Mouse (Mus musculus) liver, embryonic 15.5 days (tissue): ENCODE measurements around the gene Psmb7. TPM values are rescaled to one million over a fixed set of nuclear protein-coding genes. Genes with fewer than 3 reads are reported as not detected.

ENCODE experiments used
- ATAC-seq: fragments of 200-750 bp; cut with Nextera tagmentation; 2 replicates; pipeline ENCODE4 v1.8.0; 2017; ENCODE audit warnings: moderate number of reproducible peaks, mild to moderate bottlenecking, moderate library complexity; ENCODE audit not compliant: insufficient read depth
- H3K27ac ChIP-seq: fragments of 300-500 bp; sonication (generic); replicated peaks from 2 replicates; pipeline ENCODE4 v1.5.1; 2015; ENCODE audit warnings: mild to moderate bottlenecking, inconsistent platforms
- H3K27me3 ChIP-seq: fragments of 300-500 bp; sonication (generic); 2 replicates; pipeline ENCODE4 v1.6.1; 2015; ENCODE audit warnings: mild to moderate bottlenecking, inconsistent platforms
- H3K36me3 ChIP-seq: fragments of 300-500 bp; sonication (generic); replicated peaks from 2 replicates; pipeline ENCODE4 v1.6.1; 2015; ENCODE audit warnings: moderate library complexity, mild to moderate bottlenecking, inconsistent platforms
- H3K4me1 ChIP-seq: fragments of 300-500 bp; sonication (generic); replicated peaks from 2 replicates; pipeline ENCODE4 v1.6.1; 2015; ENCODE audit warnings: inconsistent platforms
- H3K4me2 ChIP-seq: fragments of 300-500 bp; sonication (generic); 2 replicates; pipeline ENCODE4 v1.6.1; 2015; ENCODE audit warnings: moderate library complexity, mild to moderate bottlenecking, inconsistent platforms
- H3K4me3 ChIP-seq: fragments of 300-500 bp; sonication (generic); replicated peaks from 2 replicates; pipeline ENCODE4 v1.5.1; 2015; ENCODE audit warnings: mild to moderate bottlenecking, inconsistent platforms
- H3K9ac ChIP-seq: fragments of 300-500 bp; sonication (generic); 2 replicates; pipeline ENCODE4 v1.6.1; 2015; ENCODE audit warnings: moderate library complexity, mild to moderate bottlenecking, inconsistent platforms
- H3K9me3 ChIP-seq: fragments of 300-500 bp; sonication (generic); replicated peaks from 2 replicates; pipeline ENCODE4 v1.6.1; 2016; ENCODE audit warnings: inconsistent platforms
- WGBS: fragments of 180-500 bp; shearing (Covaris S2); methylation state at CpG from one replicate; pipeline ENCODE4 v1.1.7; 2015; ENCODE audit warnings: mixed read lengths; ENCODE audit not compliant: insufficient replicate concordance; 5-methylcytosine and 5-hydroxymethylcytosine counted together
- polyA plus RNA-seq: library from polyadenylated mRNA; unstranded; fragments of >200 nt; fragmentation: Nextera tagmentation; extraction: Ambion mirVana; gene quantifications from 2 replicates; pipeline ENCODE4 v1.2.1, GENCODE M21; 2015

The Psmb7 gene
- polyA plus RNA-seq, 1 experiment from 2014 or later = 154 TPM

DNA sequence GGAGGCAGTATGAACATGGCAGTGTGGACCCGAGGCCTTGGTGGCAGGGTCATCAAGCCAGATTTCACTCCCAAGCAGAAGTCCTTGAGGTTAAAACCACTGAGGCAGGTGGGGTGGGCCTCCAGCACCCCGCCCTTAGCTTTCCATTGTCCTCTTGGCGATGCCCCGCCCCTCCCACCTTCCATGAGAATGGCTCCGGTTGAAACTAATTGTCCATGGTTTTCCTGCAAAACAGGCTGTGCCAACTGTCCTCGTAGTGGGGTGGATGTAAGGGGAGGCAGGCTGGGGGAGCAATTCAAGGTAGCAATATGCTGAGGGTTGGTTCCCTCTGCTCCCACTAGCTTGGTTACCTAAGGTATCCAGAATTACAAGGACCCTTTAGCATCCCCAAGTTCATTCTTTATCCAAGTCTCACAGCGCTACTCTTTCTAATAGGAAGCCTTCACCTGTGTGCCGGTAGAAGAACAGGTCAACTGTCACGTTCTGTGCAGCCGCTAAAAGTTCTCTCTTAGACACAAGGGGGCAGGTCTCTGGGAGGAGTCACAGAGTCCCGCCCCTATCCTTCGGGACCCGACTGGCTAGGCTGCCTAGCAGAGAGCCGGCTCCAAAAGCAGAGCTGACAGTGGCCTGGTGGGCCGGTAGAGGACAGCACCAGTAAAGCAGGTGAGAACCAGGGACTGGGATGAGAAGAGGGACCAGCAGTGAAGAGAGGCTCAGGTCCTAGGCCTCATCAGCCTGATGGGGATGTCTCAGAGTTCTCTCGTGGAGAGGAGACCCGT lies 25.1 kb upstream of the Psmb7 start:
- H3K36me3 ChIP-seq = no peaks in the 10 kb centered on the region
- no peak overlapping the region for H3K4me3 ChIP-seq
- no peaks in the 10 kb centered on the region for H3K9me3 ChIP-seq
- H3K27me3 ChIP-seq = peaks cover 38% of the 10 kb centered on the region
- H3K9ac ChIP-seq = no peak overlapping the region
- ATAC-seq = peak; percentile 47
- 16% methylated on average over 17 of the region's 17 CpGs for WGBS
- 0 out of 2 replicates have a peak, but pooled peaks cover 3% of the 10 kb centered on the region for H3K4me1 ChIP-seq
- H3K27ac ChIP-seq = no peak overlapping the region
- H3K4me2 ChIP-seq = no peak overlapping the region

DNA sequence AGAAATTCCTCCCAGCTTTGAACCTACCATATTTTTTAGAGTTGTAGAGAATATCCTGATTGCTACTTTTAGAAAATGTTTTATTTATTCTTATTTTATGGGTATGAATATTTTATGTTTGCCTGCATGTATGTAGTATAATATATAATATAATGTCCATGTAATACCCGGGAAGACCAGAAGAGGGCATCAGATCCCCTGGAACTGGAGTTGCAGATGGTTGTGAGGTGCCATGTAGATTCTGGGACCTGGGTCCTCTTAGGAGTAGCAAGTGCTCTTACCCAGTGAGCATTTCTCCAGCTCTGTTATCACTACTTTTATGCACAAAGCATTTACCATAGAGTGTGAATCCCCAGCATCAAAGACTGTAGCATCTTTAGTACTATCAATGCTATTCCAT lies 17.5 kb upstream of the Psmb7 start:
- no peak overlapping the region for H3K9ac ChIP-seq
- no peak overlapping the region for H3K4me2 ChIP-seq
- no peaks in the 10 kb centered on the region for H3K36me3 ChIP-seq
- H3K9me3 ChIP-seq = no peaks in the 10 kb centered on the region
- 0% methylated on average over 1 of the region's 1 CpGs for WGBS
- H3K4me3 ChIP-seq = no peak overlapping the region
- ATAC-seq = no peak
- 0 out of 2 replicates have a peak, but pooled peaks cover 7% of the 10 kb centered on the region for H3K4me1 ChIP-seq
- no peak overlapping the region for H3K27ac ChIP-seq
- H3K27me3 ChIP-seq = peaks cover 25% of the 10 kb centered on the region

DNA sequence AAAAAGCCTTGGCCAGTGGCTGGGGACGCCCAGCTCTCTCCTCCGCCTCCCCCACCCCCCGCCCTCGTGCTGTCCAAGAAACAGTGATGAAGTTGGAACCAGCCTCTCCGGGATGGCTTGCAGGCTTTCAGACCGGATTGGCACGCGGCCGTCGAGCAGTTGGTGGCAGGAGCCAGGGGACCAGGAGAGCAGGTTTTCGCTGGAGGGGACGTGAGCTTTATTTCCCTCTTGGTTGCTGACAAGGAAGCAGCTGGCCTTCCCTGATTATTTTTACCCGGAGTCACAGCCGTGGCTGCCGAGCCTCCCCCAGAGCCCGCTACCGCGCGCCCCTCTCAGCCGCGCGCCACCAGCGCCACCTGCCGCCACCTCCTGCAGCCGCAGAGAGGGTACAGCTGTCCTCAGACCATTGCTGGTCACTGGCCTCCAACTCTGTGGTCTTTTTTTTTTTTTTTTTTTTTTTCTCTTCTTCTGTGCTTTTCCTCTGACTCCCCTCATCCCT lies 14.5 kb upstream of the Psmb7 start:
- Histone ChIP-seq H3K27ac (no peak overlapping the region), H3K4me2 (peak overlapping the region; percentile 67)
- 0% methylated on average over 24 of the region's 25 CpGs for WGBS

DNA sequence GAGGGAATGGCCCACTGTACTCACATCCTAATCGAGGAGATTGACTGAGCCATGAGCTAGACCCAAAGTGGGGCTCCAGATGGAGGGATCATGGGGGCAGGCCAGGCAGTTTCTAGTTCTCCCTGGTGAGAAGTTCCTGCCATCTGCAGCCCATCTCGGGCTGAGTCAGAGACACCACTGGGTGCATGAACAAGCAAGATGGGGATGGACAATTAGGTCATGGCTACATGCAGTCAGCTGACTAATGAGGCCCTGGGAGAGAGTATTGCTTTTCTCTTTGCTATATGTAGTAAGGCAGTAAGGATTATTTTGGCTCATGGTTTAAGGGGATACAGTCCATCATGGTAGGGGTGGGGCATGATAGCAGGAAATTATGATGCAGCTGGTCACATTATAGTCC lies 9.8 kb upstream of the Psmb7 start:
- no peak for ATAC-seq
- no peak overlapping the region for H3K27ac ChIP-seq
- no peak overlapping the region for H3K4me2 ChIP-seq
- H3K4me1 ChIP-seq = 0 out of 2 replicates have a peak, but pooled peaks cover 7% of the 10 kb centered on the region
- 60% methylated on average over 2 of the region's 2 CpGs for WGBS
- no peaks in the 10 kb centered on the region for H3K9me3 ChIP-seq
- no peak overlapping the region for H3K9ac ChIP-seq
- no peak overlapping the region for H3K4me3 ChIP-seq
- H3K27me3 ChIP-seq = peaks cover 29% of the 10 kb centered on the region
- no peaks in the 10 kb centered on the region for H3K36me3 ChIP-seq

More for the DNA sequence above, 14.5 kb upstream of the Psmb7 start:
- no peak overlapping the region for H3K9ac ChIP-seq
- H3K4me1 ChIP-seq = 0 out of 2 replicates have a peak, but pooled peaks cover 7% of the 10 kb centered on the region
- H3K36me3 ChIP-seq = no peaks in the 10 kb centered on the region
- H3K27me3 ChIP-seq = peaks cover 28% of the 10 kb centered on the region
- peak; percentile 63 for ATAC-seq
- H3K9me3 ChIP-seq = no peaks in the 10 kb centered on the region
- peak overlapping the region; percentile 38 for H3K4me3 ChIP-seq

DNA sequence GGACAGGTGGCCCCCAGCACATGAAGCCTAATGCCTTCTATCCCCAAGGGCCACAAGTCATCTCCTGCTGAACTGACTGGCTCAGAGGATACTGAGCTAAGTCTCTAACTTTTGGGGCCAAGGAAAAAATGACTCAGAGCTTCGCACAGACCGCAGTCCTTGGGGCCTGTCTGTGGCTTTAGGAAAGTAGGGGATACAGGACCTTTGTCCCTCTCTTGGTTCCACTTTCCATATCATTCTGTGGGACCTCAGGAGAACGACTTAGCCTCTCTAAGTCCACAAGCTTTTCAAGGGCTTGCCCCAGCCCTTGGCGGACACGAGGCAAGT lies 9.4 kb upstream of the Psmb7 start:
- WGBS = 77% methylated on average over 5 of the region's 5 CpGs
- no peak overlapping the region for H3K27ac ChIP-seq
- H3K9ac ChIP-seq = no peak overlapping the region
- H3K4me1 ChIP-seq = 0 out of 2 replicates have a peak, but pooled peaks cover 5% of the 10 kb centered on the region
- no peak overlapping the region for H3K4me3 ChIP-seq
- no peak overlapping the region for H3K4me2 ChIP-seq
- H3K9me3 ChIP-seq = no peaks in the 10 kb centered on the region
- H3K36me3 ChIP-seq = no peaks in the 10 kb centered on the region
- peaks cover 29% of the 10 kb centered on the region for H3K27me3 ChIP-seq
- no peak for ATAC-seq

DNA sequence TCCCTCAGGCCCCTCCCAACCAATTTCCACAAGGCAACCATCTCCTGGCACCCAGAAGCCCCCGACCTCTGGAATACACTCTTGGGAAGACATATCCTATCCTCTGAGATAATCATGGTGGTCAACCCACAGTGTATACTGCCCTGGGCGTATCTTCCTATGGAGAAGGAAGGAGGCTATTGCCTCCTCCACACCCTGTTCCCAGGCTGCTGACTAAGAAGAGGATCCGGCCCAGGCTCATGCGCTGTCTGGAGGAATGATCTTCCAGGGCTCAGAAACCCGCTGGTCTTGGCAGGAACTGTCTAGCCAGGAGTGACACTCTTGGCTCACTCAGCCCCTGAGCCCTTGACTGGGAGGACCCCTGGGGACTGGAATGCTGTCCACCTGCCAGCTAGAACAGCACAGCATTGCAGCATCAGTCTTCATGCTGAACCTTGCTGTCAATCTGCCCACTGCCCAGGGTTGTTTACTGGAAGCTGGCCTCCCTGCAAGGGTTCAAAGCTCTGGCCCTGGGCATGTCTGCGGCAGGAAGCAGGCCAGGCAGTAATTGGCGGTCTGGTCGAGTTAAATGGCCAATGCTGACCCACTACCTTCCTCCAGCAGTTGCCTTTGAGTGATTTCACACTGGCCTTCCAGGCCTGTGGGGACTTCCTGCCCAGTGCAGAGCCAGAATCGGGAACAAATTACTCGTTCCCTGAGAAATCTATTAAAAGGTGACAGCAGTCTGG lies 8.8 kb upstream of the Psmb7 start:
- no peak overlapping the region for H3K27ac ChIP-seq
- no peaks in the 10 kb centered on the region for H3K4me1 ChIP-seq
- H3K4me2 ChIP-seq = no peak overlapping the region
- no peak for ATAC-seq
- no peak overlapping the region for H3K9ac ChIP-seq
- H3K36me3 ChIP-seq = no peaks in the 10 kb centered on the region
- H3K9me3 ChIP-seq = no peaks in the 10 kb centered on the region
- peaks cover 23% of the 10 kb centered on the region for H3K27me3 ChIP-seq
- WGBS = 53% methylated on average over 10 of the region's 10 CpGs
- H3K4me3 ChIP-seq = no peak overlapping the region

DNA sequence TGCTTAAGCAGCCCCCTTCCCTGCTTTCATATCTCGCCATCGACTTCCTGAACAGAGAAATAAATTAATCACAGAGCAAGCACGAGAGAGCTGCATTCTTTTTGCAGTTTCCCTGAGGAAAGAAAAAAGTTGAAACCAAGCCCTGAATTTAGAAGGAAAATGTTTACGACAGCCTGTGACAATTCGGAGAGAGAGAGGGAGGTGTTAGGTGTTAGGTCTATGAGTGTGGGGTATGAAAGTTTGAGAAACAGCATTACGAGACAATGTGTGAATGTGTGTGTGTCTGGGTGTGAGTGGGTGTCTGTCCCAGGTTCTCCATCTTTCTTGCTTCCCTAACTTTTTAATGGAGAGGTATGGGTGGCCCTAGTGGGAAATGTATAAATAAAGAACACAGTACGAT lies 8.2 kb upstream of the Psmb7 start:
- Histone ChIP-seq H3K36me3 (no peaks in the 10 kb centered on the region), H3K9me3 (no peaks in the 10 kb centered on the region), H3K9ac (no peak overlapping the region), H3K4me1 (no peaks in the 10 kb centered on the region), H3K27ac (no peak overlapping the region), H3K4me2 (no peak overlapping the region), H3K27me3 (peaks cover 17% of the 10 kb centered on the region), H3K4me3 (no peak overlapping the region)
- WGBS = 58% methylated on average over 7 of the region's 7 CpGs
- no peak for ATAC-seq

DNA sequence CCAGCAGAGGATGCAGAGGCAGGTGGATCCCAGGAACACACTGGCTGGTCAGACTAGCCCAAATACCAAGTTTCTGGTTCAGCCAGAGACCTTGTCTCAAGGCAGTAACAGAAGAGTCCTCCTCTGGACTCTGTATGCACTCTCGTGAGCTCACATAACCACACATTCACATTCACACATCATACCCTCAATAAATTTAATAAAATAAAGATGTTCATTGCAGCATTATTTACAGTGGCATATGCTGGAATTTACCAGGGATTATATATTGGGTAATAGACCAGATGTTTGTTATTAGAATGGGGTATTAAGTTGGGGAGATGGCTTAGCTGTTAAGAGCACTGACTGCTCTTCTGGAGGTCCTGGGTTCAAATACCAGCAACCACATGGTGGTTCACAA lies 6.5 kb upstream of the Psmb7 start:
- Histone ChIP-seq H3K9ac (no peak overlapping the region), H3K27me3 (peaks cover 8% of the 10 kb centered on the region; the same call in 1 of the 2 replicates), H3K36me3 (no peaks in the 10 kb centered on the region), H3K9me3 (no peaks in the 10 kb centered on the region), H3K27ac (no peak overlapping the region), H3K4me2 (no peak overlapping the region), H3K4me1 (no peaks in the 10 kb centered on the region), H3K4me3 (no peak overlapping the region)
- ATAC-seq = no peak
- WGBS = 63% methylated on average over 1 of the region's 1 CpGs

DNA sequence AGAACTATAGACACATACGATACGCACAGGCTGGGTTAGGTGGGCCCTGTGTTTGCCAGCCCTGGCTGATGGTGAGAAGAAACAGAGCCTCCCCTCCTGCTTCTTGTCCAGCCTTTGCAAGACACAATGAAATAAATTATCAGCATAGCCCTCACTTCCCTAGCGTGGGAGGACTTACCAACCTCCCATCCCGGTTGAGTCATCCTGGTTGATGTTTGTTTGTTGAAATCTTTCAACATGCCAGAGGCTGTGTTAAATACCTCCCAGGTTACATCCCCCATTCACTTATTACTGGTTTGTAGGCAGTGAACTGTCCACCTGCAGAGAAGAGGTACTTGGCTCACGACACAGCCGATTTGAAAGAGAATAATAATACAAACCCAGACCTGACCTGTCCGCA lies 3.8 kb upstream of the Psmb7 start:
- Histone ChIP-seq H3K9me3 (no peaks in the 10 kb centered on the region), H3K36me3 (no peaks in the 10 kb centered on the region), H3K4me2 (no peak overlapping the region), H3K4me3 (no peak overlapping the region), H3K9ac (no peak overlapping the region), H3K27me3 (peaks cover 5% of the 10 kb centered on the region; the same call in 1 of the 2 replicates), H3K4me1 (peaks cover 10% of the 10 kb centered on the region), H3K27ac (no peak overlapping the region)
- no peak for ATAC-seq
- 66% methylated on average over 7 of the region's 7 CpGs for WGBS

DNA sequence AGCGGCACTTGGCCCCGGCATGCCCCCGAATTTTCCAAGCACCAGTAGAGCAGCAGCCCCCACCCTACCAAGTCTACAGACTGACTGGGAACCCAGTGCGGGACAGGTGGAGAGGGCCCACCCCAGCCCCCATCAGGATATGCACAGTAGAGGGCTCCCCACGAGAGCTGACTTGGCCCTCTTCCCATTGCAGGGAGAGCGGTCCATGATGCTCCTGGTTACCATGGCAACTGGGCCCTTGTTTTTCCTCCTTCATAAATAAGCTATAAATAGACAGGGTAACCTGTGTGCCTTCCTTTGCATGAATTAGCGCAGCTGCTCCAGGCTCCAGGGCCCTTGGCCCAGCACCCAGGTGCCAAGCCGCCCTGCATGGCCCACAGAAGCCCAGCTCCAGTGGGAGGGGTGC lies 3.3 kb upstream of the Psmb7 start:
- no peak for ATAC-seq
- H3K27ac ChIP-seq = no peak overlapping the region
- 64% methylated on average over 8 of the region's 8 CpGs for WGBS
- H3K9me3 ChIP-seq = no peaks in the 10 kb centered on the region
- no peak overlapping the region for H3K4me2 ChIP-seq
- no peak overlapping the region for H3K9ac ChIP-seq
- no peaks in the 10 kb centered on the region for H3K36me3 ChIP-seq
- H3K4me3 ChIP-seq = no peak overlapping the region
- peaks cover under 1% of the 10 kb centered on the region; the same call in 1 of the 2 replicates for H3K27me3 ChIP-seq
- peaks cover 14% of the 10 kb centered on the region for H3K4me1 ChIP-seq

DNA sequence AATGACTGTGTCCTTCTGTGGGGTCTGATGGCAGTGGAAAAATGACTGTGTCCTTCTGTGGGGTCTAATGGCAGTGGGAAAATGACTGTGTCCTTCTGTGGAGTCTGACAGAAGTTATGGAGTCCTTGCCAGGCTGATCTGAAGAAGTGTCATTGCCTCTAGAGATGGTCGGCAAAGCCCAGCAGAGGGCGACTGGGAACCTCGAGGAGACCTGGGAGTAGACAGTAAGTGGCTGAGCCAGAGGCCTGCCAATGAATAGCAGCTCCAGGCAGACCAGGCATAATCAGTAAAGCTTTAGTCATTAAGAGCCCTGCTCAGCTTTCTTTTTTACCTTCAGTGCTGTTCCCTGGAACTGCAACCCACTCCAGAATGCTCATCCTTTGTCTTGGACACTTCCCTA lies 2.0 kb upstream of the Psmb7 start:
- Histone ChIP-seq H3K4me1 (peaks cover 19% of the 10 kb centered on the region), H3K4me2 (no peak overlapping the region), H3K27me3 (no peaks in the 10 kb centered on the region), H3K36me3 (peaks cover 10% of the 10 kb centered on the region), H3K27ac (no peak overlapping the region), H3K9me3 (no peaks in the 10 kb centered on the region), H3K4me3 (no peak overlapping the region), H3K9ac (no peak overlapping the region)
- no peak for ATAC-seq
- WGBS = 0% methylated on average over 3 of the region's 3 CpGs
